Mouse (Mus musculus): ENCODE data around the gene Scimp. TPM values are rescaled to one million over a fixed set of nuclear protein-coding genes. Genes with fewer than 3 reads are reported as not detected.

Scimp gene
- polyA plus RNA-seq, 1 experiment from 2014 or later: not detected

- no peaks in the 10 kb centered on the region for H3K27me3 ChIP-seq (ENCODE audit: control insufficient read depth, insufficient read depth, low read length)
- 73% methylated on average over 4 of the region's 4 CpGs for WGBS
- ATAC-seq (ENCODE audit: low read depth): no peak
Measured at GRCm38 (mm10) chr11:70816770-70817169, 4.4 kb upstream of the Scimp start.

GRCm38 (mm10) chr11:70815498-70816078, 3.2 kb upstream of the Scimp start:
- no peaks in the 10 kb centered on the region for H3K4me1 ChIP-seq (ENCODE audit: control insufficient read depth, insufficient read depth, low read length)
- no peak overlapping the region for H3K9ac ChIP-seq (replicated peaks; ENCODE audit: low read depth, low read length)
- H3K36me3 ChIP-seq (ENCODE audit: control insufficient read depth, insufficient read depth, low read length): no peaks in the 10 kb centered on the region
- H3K9me3 ChIP-seq (ENCODE audit: control insufficient read depth, low read length): no peaks in the 10 kb centered on the region
- no peaks in the 10 kb centered on the region for H3K27me3 ChIP-seq (ENCODE audit: control insufficient read depth, insufficient read depth, low read length)
- no peak overlapping the region for H3K27ac ChIP-seq (ENCODE audit: low read depth, low read length)
- H3K4me3 ChIP-seq (ENCODE audit: low read depth, low read length): no peak overlapping the region
- whole genome bisulfite sequencing: 32% methylated on average over 6 of the region's 6 CpGs
- no peak for ATAC-seq (ENCODE audit: low read depth)
- no peak overlapping the region for H3K4me2 ChIP-seq (ENCODE audit: low read depth, low read length)

More at GRCm38 (mm10) chr11:70816770-70817169, 4.4 kb upstream of the Scimp start:
- H3K27ac ChIP-seq (ENCODE audit: low read depth, low read length): no peak overlapping the region
- no peak overlapping the region for H3K4me3 ChIP-seq (ENCODE audit: low read depth, low read length)
- no peak overlapping the region for H3K9ac ChIP-seq (replicated peaks; ENCODE audit: low read depth, low read length)
- H3K4me2 ChIP-seq (ENCODE audit: low read depth, low read length): no peak overlapping the region
- H3K4me1 ChIP-seq (ENCODE audit: control insufficient read depth, insufficient read depth, low read length): no peaks in the 10 kb centered on the region
- no peaks in the 10 kb centered on the region for H3K9me3 ChIP-seq (ENCODE audit: control insufficient read depth, low read length)
- H3K36me3 ChIP-seq (ENCODE audit: control insufficient read depth, insufficient read depth, low read length): no peaks in the 10 kb centered on the region

GRCm38 (mm10) chr11:70815071-70815470, 2.7 kb upstream of the Scimp start:
- no peaks in the 10 kb centered on the region for H3K36me3 ChIP-seq (ENCODE audit: control insufficient read depth, insufficient read depth, low read length)
- H3K9me3 ChIP-seq (ENCODE audit: control insufficient read depth, low read length): no peaks in the 10 kb centered on the region
- no peak overlapping the region for H3K4me2 ChIP-seq (ENCODE audit: low read depth, low read length)
- no peak overlapping the region for H3K4me3 ChIP-seq (ENCODE audit: low read depth, low read length)
- no peaks in the 10 kb centered on the region for H3K4me1 ChIP-seq (ENCODE audit: control insufficient read depth, insufficient read depth, low read length)
- no peaks in the 10 kb centered on the region for H3K27me3 ChIP-seq (ENCODE audit: control insufficient read depth, insufficient read depth, low read length)
- WGBS: 86% methylated on average over 8 of the region's 8 CpGs
- H3K27ac ChIP-seq (ENCODE audit: low read depth, low read length): no peak overlapping the region
- no peak for ATAC-seq (ENCODE audit: low read depth)
- H3K9ac ChIP-seq (replicated peaks; ENCODE audit: low read depth, low read length): no peak overlapping the region

GRCm38 (mm10) chr11:70811471-70812240, 730 bp downstream of the Scimp start:
- ATAC-seq (ENCODE audit: low read depth): no peak

GRCm38 (mm10) chr11:70811041-70811440, 1.3 kb downstream of the Scimp start:
- ATAC-seq (ENCODE audit: low read depth): no peak
- H3K9ac ChIP-seq (replicated peaks; ENCODE audit: low read depth, low read length): no peak overlapping the region
- H3K4me2 ChIP-seq (ENCODE audit: low read depth, low read length): no peak overlapping the region
- no peak overlapping the region for H3K27ac ChIP-seq (ENCODE audit: low read depth, low read length)
- H3K4me3 ChIP-seq (ENCODE audit: low read depth, low read length): no peak overlapping the region
- 78% methylated on average over 5 of the region's 5 CpGs for WGBS
- H3K27me3 ChIP-seq (ENCODE audit: control insufficient read depth, insufficient read depth, low read length): no peaks in the 10 kb centered on the region
- no peaks in the 10 kb centered on the region for H3K4me1 ChIP-seq (ENCODE audit: control insufficient read depth, insufficient read depth, low read length)
- no peaks in the 10 kb centered on the region for H3K9me3 ChIP-seq (ENCODE audit: control insufficient read depth, low read length)
- H3K36me3 ChIP-seq (ENCODE audit: control insufficient read depth, insufficient read depth, low read length): no peaks in the 10 kb centered on the region

More at GRCm38 (mm10) chr11:70811471-70812240, 730 bp downstream of the Scimp start:
- Histone ChIP-seq H3K27me3 (ENCODE audit: control insufficient read depth, insufficient read depth, low read length) (no peaks in the 10 kb centered on the region), H3K36me3 (ENCODE audit: control insufficient read depth, insufficient read depth, low read length) (no peaks in the 10 kb centered on the region), H3K27ac (ENCODE audit: low read depth, low read length) (no peak overlapping the region), H3K4me1 (ENCODE audit: control insufficient read depth, insufficient read depth, low read length) (no peaks in the 10 kb centered on the region), H3K9ac (replicated peaks; ENCODE audit: low read depth, low read length) (no peak overlapping the region), H3K9me3 (ENCODE audit: control insufficient read depth, low read length) (no peaks in the 10 kb centered on the region), H3K4me3 (ENCODE audit: low read depth, low read length) (no peak overlapping the region), H3K4me2 (ENCODE audit: low read depth, low read length) (no peak overlapping the region)
- WGBS: 81% methylated on average over 13 of the region's 13 CpGs

- no peak for ATAC-seq (ENCODE audit: low read depth)
- no peak overlapping the region for H3K9ac ChIP-seq (replicated peaks; ENCODE audit: low read depth, low read length)
- no peak overlapping the region for H3K27ac ChIP-seq (ENCODE audit: low read depth, low read length)
- 18% methylated on average over 1 of the region's 1 CpGs for WGBS
- H3K27me3 ChIP-seq (ENCODE audit: control insufficient read depth, insufficient read depth, low read length): no peaks in the 10 kb centered on the region
- no peaks in the 10 kb centered on the region for H3K9me3 ChIP-seq (ENCODE audit: control insufficient read depth, low read length)
- H3K4me1 ChIP-seq (ENCODE audit: control insufficient read depth, insufficient read depth, low read length): no peaks in the 10 kb centered on the region
- H3K4me2 ChIP-seq (ENCODE audit: low read depth, low read length): no peak overlapping the region
- H3K4me3 ChIP-seq (ENCODE audit: low read depth, low read length): no peak overlapping the region
- H3K36me3 ChIP-seq (ENCODE audit: control insufficient read depth, insufficient read depth, low read length): no peaks in the 10 kb centered on the region
Measured at GRCm38 (mm10) chr11:70809011-70809410, 3.4 kb downstream of the Scimp start.

GRCm38 (mm10) chr11:70808101-70808500, 4.3 kb downstream of the Scimp start:
- no peak for ATAC-seq (ENCODE audit: low read depth)
- Histone ChIP-seq H3K36me3 (ENCODE audit: control insufficient read depth, insufficient read depth, low read length) (no peaks in the 10 kb centered on the region), H3K9ac (replicated peaks; ENCODE audit: low read depth, low read length) (no peak overlapping the region), H3K9me3 (ENCODE audit: control insufficient read depth, low read length) (no peaks in the 10 kb centered on the region), H3K4me2 (ENCODE audit: low read depth, low read length) (no peak overlapping the region), H3K27me3 (ENCODE audit: control insufficient read depth, insufficient read depth, low read length) (no peaks in the 10 kb centered on the region), H3K4me1 (ENCODE audit: control insufficient read depth, insufficient read depth, low read length) (no peaks in the 10 kb centered on the region), H3K27ac (ENCODE audit: low read depth, low read length) (no peak overlapping the region), H3K4me3 (ENCODE audit: low read depth, low read length) (no peak overlapping the region)
- WGBS: 87% methylated on average over 3 of the region's 3 CpGs

- no peak for ATAC-seq (ENCODE audit: low read depth)
- WGBS: 83% methylated on average over 4 of the region's 4 CpGs
- H3K4me1 ChIP-seq (ENCODE audit: control insufficient read depth, insufficient read depth, low read length): no peaks in the 10 kb centered on the region
- no peak overlapping the region for H3K4me3 ChIP-seq (ENCODE audit: low read depth, low read length)
- H3K4me2 ChIP-seq (ENCODE audit: low read depth, low read length): no peak overlapping the region
- H3K27me3 ChIP-seq (ENCODE audit: control insufficient read depth, insufficient read depth, low read length): no peaks in the 10 kb centered on the region
- H3K36me3 ChIP-seq (ENCODE audit: control insufficient read depth, insufficient read depth, low read length): no peaks in the 10 kb centered on the region
- H3K9me3 ChIP-seq (ENCODE audit: control insufficient read depth, low read length): no peaks in the 10 kb centered on the region
- no peak overlapping the region for H3K27ac ChIP-seq (ENCODE audit: low read depth, low read length)
- H3K9ac ChIP-seq (replicated peaks; ENCODE audit: low read depth, low read length): no peak overlapping the region
Measured at GRCm38 (mm10) chr11:70807630-70808029, 4.8 kb downstream of the Scimp start.

GRCm38 (mm10) chr11:70806697-70807096, 5.7 kb downstream of the Scimp start:
- no peaks in the 10 kb centered on the region for H3K27me3 ChIP-seq (ENCODE audit: control insufficient read depth, insufficient read depth, low read length)
- no peak for ATAC-seq (ENCODE audit: low read depth)
- H3K36me3 ChIP-seq (ENCODE audit: control insufficient read depth, insufficient read depth, low read length): no peaks in the 10 kb centered on the region
- H3K4me3 ChIP-seq (ENCODE audit: low read depth, low read length): no peak overlapping the region
- H3K9me3 ChIP-seq (ENCODE audit: control insufficient read depth, low read length): no peaks in the 10 kb centered on the region
- 86% methylated on average over 4 of the region's 4 CpGs for WGBS
- H3K27ac ChIP-seq (ENCODE audit: low read depth, low read length): no peak overlapping the region
- no peak overlapping the region for H3K9ac ChIP-seq (replicated peaks; ENCODE audit: low read depth, low read length)
- H3K4me2 ChIP-seq (ENCODE audit: low read depth, low read length): no peak overlapping the region
- H3K4me1 ChIP-seq (ENCODE audit: control insufficient read depth, insufficient read depth, low read length): no peaks in the 10 kb centered on the region

All from neural tube, embryonic 14.5 days (tissue).